Mouse (Mus musculus) stomach, postnatal 0 days (tissue): Measurements from ENCODE around the gene Vangl1. TPM values are rescaled to one million over a fixed set of nuclear protein-coding genes. Genes with fewer than 3 reads are reported as not detected.

Experiments used
- ATAC-seq: fragments of 200-750 bp; cut with Nextera tagmentation; 2 replicates; pipeline ENCODE4 v1.8.0; 2017; ENCODE audit not compliant: low FRiP score, low TSS enrichment
- DNase-seq: peaks from one replicate; pipeline ENCODE4 v3.0.0-alpha.2; 2016; ENCODE audit warnings: low spot score
- H3K27ac ChIP-seq: fragments of 300-500 bp; sonication (generic); replicated peaks from 2 replicates; pipeline ENCODE4 v1.5.1; 2014; ENCODE audit warnings: mild to moderate bottlenecking, control low read depth
- H3K27me3 ChIP-seq: fragments of 300-500 bp; sonication (generic); 2 replicates; pipeline ENCODE4 v1.6.1; 2014; ENCODE audit warnings: low read length; ENCODE audit not compliant: control insufficient read depth, insufficient read depth
- H3K36me3 ChIP-seq: fragments of 300-500 bp; sonication (generic); 2 replicates; pipeline ENCODE4 v1.6.1; 2014; ENCODE audit warnings: low read length, mixed read lengths; ENCODE audit not compliant: control insufficient read depth, insufficient read depth
- H3K4me1 ChIP-seq: fragments of 300-500 bp; sonication (generic); replicated peaks from 2 replicates; pipeline ENCODE4 v1.6.1; 2014; ENCODE audit warnings: antibody characterized with exemption; ENCODE audit not compliant: control insufficient read depth, insufficient read depth
- H3K4me2 ChIP-seq: fragments of 300-500 bp; sonication (generic); replicated peaks from 2 replicates; pipeline ENCODE4 v1.6.1; 2014; ENCODE audit warnings: low read depth, mild to moderate bottlenecking, control low read depth, moderate library complexity
- H3K4me3 ChIP-seq: fragments of 300-500 bp; sonication (generic); 2 replicates; pipeline ENCODE4 v1.5.1; 2014; ENCODE audit warnings: low read depth, low read length, control low read depth
- H3K9ac ChIP-seq: fragments of 300-500 bp; sonication (generic); 2 replicates; pipeline ENCODE4 v1.6.1; 2014; ENCODE audit warnings: mild to moderate bottlenecking, low read length, control low read depth, mixed read lengths
- H3K9me3 ChIP-seq: fragments of 300-500 bp; sonication (generic); 2 replicates; pipeline ENCODE4 v1.6.1; 2016; ENCODE audit warnings: low read length; ENCODE audit not compliant: control insufficient read depth
- CTCF ChIP-seq: IDR thresholded peaks from 2 replicates; pipeline ENCODE4 v1.5.1; 2016; ENCODE audit warnings: antibody characterized with exemption, low read depth, mild to moderate bottlenecking, moderate library complexity
- EP300 ChIP-seq: optimal IDR thresholded peaks from 2 replicates; pipeline ENCODE3; 2016; ENCODE audit warnings: antibody characterized with exemption
- WGBS: fragments of 180-500 bp; shearing (Covaris S2); extraction: QIAGEN DNeasy Blood & Tissue Kit; methylation state at CpG from one replicate; pipeline ENCODE4 v1.1.7; 2014; 5-methylcytosine and 5-hydroxymethylcytosine counted together
- polyA plus RNA-seq: library from polyadenylated mRNA; unstranded; fragments of >200 nt; fragmentation: Nextera tagmentation; extraction: Ambion mirVana; gene quantifications from 2 replicates; pipeline ENCODE4 v1.2.1, GENCODE M21; 2015

Vangl1 gene
- polyA plus RNA-seq: 14.1 and 15.3 TPM in 2 replicates

- peak within 1 kb of the TSS; percentile 96 for H3K4me2 ChIP-seq
- peak within 1 kb of the TSS; percentile 86 for H3K9ac ChIP-seq
- ATAC-seq (peak; percentile 92), DNase-seq (peak; percentile 87)
- H3K4me1 ChIP-seq: no peaks in the 10 kb centered on the region
- H3K27ac ChIP-seq: peak within 1 kb of the TSS; percentile 92
- TF ChIP-seq CTCF (0 out of 2 replicates have a peak, but pooled peaks have one; percentile 12), EP300 (no peak)
- no peaks in the 10 kb centered on the region for H3K27me3 ChIP-seq
- H3K9me3 ChIP-seq: no peaks in the 10 kb centered on the region
- under 1% methylated on average over 59 of the region's 95 CpGs for WGBS
- H3K4me3 ChIP-seq: peak within 1 kb of the TSS; percentile 82
- H3K36me3 ChIP-seq: no peaks in the 10 kb centered on the region
Measured at GRCm38 (mm10) chr3:102203781-102204721, at the start of gene Vangl1. Gene Vangl1, minus strand, starts transcription at chr3:102204693.

GRCm38 (mm10) chr3:102253554-102253953, 49.1 kb upstream of the Vangl1 start:
- ATAC-seq: no peak
- DNase-seq: no peak
- H3K4me3 ChIP-seq: no peak overlapping the region
- 49% methylated on average over 4 of the region's 4 CpGs for WGBS
- H3K4me2 ChIP-seq: no peak overlapping the region
- TF ChIP-seq EP300: no peak
- TF ChIP-seq CTCF: no peak
- H3K4me1 ChIP-seq: no peaks in the 10 kb centered on the region
- H3K27me3 ChIP-seq: no peaks in the 10 kb centered on the region
- H3K36me3 ChIP-seq: no peaks in the 10 kb centered on the region
- H3K9ac ChIP-seq: no peak overlapping the region
- no peak overlapping the region for H3K27ac ChIP-seq
- no peaks in the 10 kb centered on the region for H3K9me3 ChIP-seq

- H3K4me3 ChIP-seq: no peak overlapping the region
- DNase-seq (no peak), ATAC-seq (no peak)
- H3K9me3 ChIP-seq: no peaks in the 10 kb centered on the region
- no peaks in the 10 kb centered on the region for H3K4me1 ChIP-seq
- WGBS: 74% methylated on average over 3 of the region's 3 CpGs
- H3K9ac ChIP-seq: no peak overlapping the region
- H3K4me2 ChIP-seq: no peak overlapping the region
- H3K27ac ChIP-seq: no peak overlapping the region
- no peaks in the 10 kb centered on the region for H3K27me3 ChIP-seq
- no peaks in the 10 kb centered on the region for H3K36me3 ChIP-seq
- TF ChIP-seq CTCF: no peak
Measured at GRCm38 (mm10) chr3:102252927-102253326, 48.4 kb upstream of the Vangl1 start.

GRCm38 (mm10) chr3:102250873-102251272, 46.4 kb upstream of the Vangl1 start:
- ATAC-seq: no peak
- TF ChIP-seq CTCF (no peak), EP300 (no peak)
- no peak overlapping the region for H3K9ac ChIP-seq
- no peaks in the 10 kb centered on the region for H3K4me1 ChIP-seq
- 96% methylated on average over 3 of the region's 3 CpGs for WGBS
- no peaks in the 10 kb centered on the region for H3K9me3 ChIP-seq
- H3K4me3 ChIP-seq: no peak overlapping the region
- no peak overlapping the region for H3K27ac ChIP-seq
- DNase-seq: no peak
- H3K27me3 ChIP-seq: no peaks in the 10 kb centered on the region
- no peaks in the 10 kb centered on the region for H3K36me3 ChIP-seq
- H3K4me2 ChIP-seq: no peak overlapping the region

- Histone ChIP-seq H3K9me3 (no peaks in the 10 kb centered on the region), H3K27me3 (no peaks in the 10 kb centered on the region), H3K27ac (no peak overlapping the region), H3K4me2 (no peak overlapping the region), H3K9ac (no peak overlapping the region), H3K4me1 (no peaks in the 10 kb centered on the region), H3K4me3 (no peak overlapping the region), H3K36me3 (no peaks in the 10 kb centered on the region)
- ATAC-seq (peak; percentile 60; the same call in 1 of the 2 replicates), DNase-seq (peak; percentile 64)
- 51% methylated on average over 9 of the region's 9 CpGs for whole genome bisulfite sequencing
- no peak for TF ChIP-seq EP300
- peak; percentile 97 for TF ChIP-seq CTCF
Measured at GRCm38 (mm10) chr3:102249401-102249991, 45.0 kb upstream of the Vangl1 start.

GRCm38 (mm10) chr3:102244601-102245000, 40.1 kb upstream of the Vangl1 start:
- H3K36me3 ChIP-seq: no peaks in the 10 kb centered on the region
- H3K4me3 ChIP-seq: no peak overlapping the region
- WGBS: 73% methylated on average over 3 of the region's 3 CpGs
- TF ChIP-seq EP300 (no peak), CTCF (no peak)
- H3K9ac ChIP-seq: no peak overlapping the region
- H3K4me2 ChIP-seq: no peak overlapping the region
- DNase-seq (no peak), ATAC-seq (no peak)
- H3K27ac ChIP-seq: no peak overlapping the region
- no peaks in the 10 kb centered on the region for H3K4me1 ChIP-seq
- no peaks in the 10 kb centered on the region for H3K27me3 ChIP-seq
- H3K9me3 ChIP-seq: no peaks in the 10 kb centered on the region
